Mouse (Mus musculus): ENCODE results near the gene Fam234b. TPM values are rescaled to one million over a fixed set of nuclear protein-coding genes. Genes with fewer than 3 reads are reported as not detected.

Gene Fam234b
- polyA plus RNA-seq (2015; fragmentation: Nextera tagmentation; extraction: Ambion mirVana), result 93.7 and 103 TPM in 2 replicates

GRCm38 (mm10) chr6:135197921-135198532 is at the start of gene Fam234b, which contains the start of gene Hebp1:
Fam234b (plus strand) TSS chr6:135197977.
Hebp1 (minus strand) TSS chr6:135198022.
- Histone ChIP-seq H3K9ac (replicated peaks; ENCODE audit: low read depth, low read length) (peak within 1 kb of the TSS; percentile 84), H3K4me1 (replicated peaks; ENCODE audit: control insufficient read depth, insufficient read depth, low read length) (peaks cover 20% of the 10 kb centered on the region), H3K27ac (ENCODE audit: low read length) (peak within 1 kb of the TSS; percentile 30; the same call in 1 of the 2 replicates), H3K4me2 (ENCODE audit: low read length) (peak within 1 kb of the TSS; percentile 60), H3K27me3 (replicated peaks; ENCODE audit: control insufficient read depth, insufficient read depth, low read length) (no peaks in the 10 kb centered on the region), H3K4me3 (replicated peaks; ENCODE audit: low read length) (peak within 1 kb of the TSS; percentile 76), H3K36me3 (ENCODE audit: control insufficient read depth, insufficient read depth) (no peaks in the 10 kb centered on the region), H3K9me3 (ENCODE audit: control insufficient read depth, low read length) (no peaks in the 10 kb centered on the region)
- peak; percentile 93 for ATAC-seq
- WGBS, result under 1% methylated on average over 52 of the region's 52 CpGs

- ATAC-seq, result no peak
- Histone ChIP-seq H3K36me3 (ENCODE audit: control insufficient read depth, insufficient read depth) (no peaks in the 10 kb centered on the region), H3K4me1 (replicated peaks; ENCODE audit: control insufficient read depth, insufficient read depth, low read length) (no peaks in the 10 kb centered on the region), H3K4me2 (ENCODE audit: low read length) (no peak overlapping the region), H3K9ac (replicated peaks; ENCODE audit: low read depth, low read length) (no peak overlapping the region), H3K9me3 (ENCODE audit: control insufficient read depth, low read length) (no peaks in the 10 kb centered on the region), H3K27ac (ENCODE audit: low read length) (no peak overlapping the region), H3K27me3 (replicated peaks; ENCODE audit: control insufficient read depth, insufficient read depth, low read length) (no peaks in the 10 kb centered on the region), H3K4me3 (replicated peaks; ENCODE audit: low read length) (no peak overlapping the region)
- WGBS, result 29% methylated on average over 1 of the region's 1 CpGs
These were observed 49.3 kb upstream of the Fam234b start for GRCm38 (mm10) chr6:135148506-135148905.

- 0 out of 2 replicates have a peak, but pooled peaks have one; percentile 2 for ATAC-seq
- Histone ChIP-seq H3K9ac (replicated peaks; ENCODE audit: low read depth, low read length) (no peak overlapping the region), H3K4me2 (ENCODE audit: low read length) (no peak overlapping the region), H3K9me3 (ENCODE audit: control insufficient read depth, low read length) (no peaks in the 10 kb centered on the region), H3K27me3 (replicated peaks; ENCODE audit: control insufficient read depth, insufficient read depth, low read length) (no peaks in the 10 kb centered on the region), H3K4me3 (replicated peaks; ENCODE audit: low read length) (no peak overlapping the region), H3K27ac (ENCODE audit: low read length) (no peak overlapping the region), H3K4me1 (replicated peaks; ENCODE audit: control insufficient read depth, insufficient read depth, low read length) (no peaks in the 10 kb centered on the region), H3K36me3 (ENCODE audit: control insufficient read depth, insufficient read depth) (no peaks in the 10 kb centered on the region)
- 84% methylated on average over 4 of the region's 4 CpGs for WGBS
These were observed 48.6 kb upstream of the Fam234b start for GRCm38 (mm10) chr6:135149175-135149574.

- WGBS, result 80% methylated on average over 4 of the region's 4 CpGs
- ATAC-seq, result 0 out of 2 replicates have a peak, but pooled peaks have one; percentile 33
- H3K36me3 ChIP-seq (ENCODE audit: control insufficient read depth, insufficient read depth), result no peaks in the 10 kb centered on the region
These were observed 48.1 kb upstream of the Fam234b start for GRCm38 (mm10) chr6:135149722-135150121.

DNA sequence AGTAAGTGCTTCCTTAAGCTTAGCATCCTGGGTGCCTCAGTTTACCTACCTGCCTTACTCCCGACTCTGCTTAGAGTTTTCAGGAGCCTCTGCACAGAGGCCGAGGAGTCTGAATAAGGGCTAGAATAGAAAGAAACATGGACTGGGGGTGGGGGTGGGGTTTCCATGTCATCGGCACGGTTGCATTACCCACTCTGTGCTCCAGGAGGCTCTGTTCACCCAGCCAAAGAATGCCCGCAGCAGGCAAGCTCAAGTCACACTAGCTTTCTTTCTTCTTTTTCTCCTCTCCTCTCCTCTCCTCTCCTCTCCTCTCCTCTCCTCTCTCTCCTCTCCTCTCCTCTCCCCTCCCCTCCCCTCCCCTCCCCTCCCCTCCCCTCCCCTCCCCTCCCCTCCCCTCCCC is 47.5 kb upstream of the Fam234b start:
- no peak overlapping the region for H3K9ac ChIP-seq (replicated peaks; ENCODE audit: low read depth, low read length)
- no peaks in the 10 kb centered on the region for H3K4me1 ChIP-seq (replicated peaks; ENCODE audit: control insufficient read depth, insufficient read depth, low read length)
- no peak overlapping the region for H3K27ac ChIP-seq (ENCODE audit: low read length)
- ATAC-seq, result peak; percentile 36; the same call in 1 of the 2 replicates
- no peaks in the 10 kb centered on the region for H3K9me3 ChIP-seq (ENCODE audit: control insufficient read depth, low read length)
- no peaks in the 10 kb centered on the region for H3K36me3 ChIP-seq (ENCODE audit: control insufficient read depth, insufficient read depth)
- H3K27me3 ChIP-seq (replicated peaks; ENCODE audit: control insufficient read depth, insufficient read depth, low read length), result no peaks in the 10 kb centered on the region
- WGBS, result 49% methylated on average over 5 of the region's 5 CpGs
- H3K4me2 ChIP-seq (ENCODE audit: low read length), result no peak overlapping the region
- no peak overlapping the region for H3K4me3 ChIP-seq (replicated peaks; ENCODE audit: low read length)

More at GRCm38 (mm10) chr6:135149722-135150121, 48.1 kb upstream of the Fam234b start:
- H3K4me3 ChIP-seq (replicated peaks; ENCODE audit: low read length), result no peak overlapping the region
- H3K9ac ChIP-seq (replicated peaks; ENCODE audit: low read depth, low read length), result no peak overlapping the region
- no peak overlapping the region for H3K27ac ChIP-seq (ENCODE audit: low read length)
- H3K9me3 ChIP-seq (ENCODE audit: control insufficient read depth, low read length), result no peaks in the 10 kb centered on the region
- H3K27me3 ChIP-seq (replicated peaks; ENCODE audit: control insufficient read depth, insufficient read depth, low read length), result no peaks in the 10 kb centered on the region
- H3K4me1 ChIP-seq (replicated peaks; ENCODE audit: control insufficient read depth, insufficient read depth, low read length), result no peaks in the 10 kb centered on the region
- H3K4me2 ChIP-seq (ENCODE audit: low read length), result no peak overlapping the region

GRCm38 (mm10) chr6:135153719-135154118 is 44.1 kb upstream of the Fam234b start:
- no peak overlapping the region for H3K4me3 ChIP-seq (replicated peaks; ENCODE audit: low read length)
- H3K27ac ChIP-seq (ENCODE audit: low read length), result no peak overlapping the region
- H3K27me3 ChIP-seq (replicated peaks; ENCODE audit: control insufficient read depth, insufficient read depth, low read length), result no peaks in the 10 kb centered on the region
- no peaks in the 10 kb centered on the region for H3K36me3 ChIP-seq (ENCODE audit: control insufficient read depth, insufficient read depth)
- no peaks in the 10 kb centered on the region for H3K4me1 ChIP-seq (replicated peaks; ENCODE audit: control insufficient read depth, insufficient read depth, low read length)
- 76% methylated on average over 5 of the region's 5 CpGs for WGBS
- no peak for ATAC-seq
- no peaks in the 10 kb centered on the region for H3K9me3 ChIP-seq (ENCODE audit: control insufficient read depth, low read length)
- H3K4me2 ChIP-seq (ENCODE audit: low read length), result no peak overlapping the region
- H3K9ac ChIP-seq (replicated peaks; ENCODE audit: low read depth, low read length), result no peak overlapping the region

GRCm38 (mm10) chr6:135156597-135156996 is 41.2 kb upstream of the Fam234b start:
- Histone ChIP-seq H3K36me3 (ENCODE audit: control insufficient read depth, insufficient read depth) (no peaks in the 10 kb centered on the region), H3K9ac (replicated peaks; ENCODE audit: low read depth, low read length) (no peak overlapping the region), H3K4me1 (replicated peaks; ENCODE audit: control insufficient read depth, insufficient read depth, low read length) (no peaks in the 10 kb centered on the region), H3K4me3 (replicated peaks; ENCODE audit: low read length) (no peak overlapping the region), H3K27ac (ENCODE audit: low read length) (no peak overlapping the region), H3K27me3 (replicated peaks; ENCODE audit: control insufficient read depth, insufficient read depth, low read length) (no peaks in the 10 kb centered on the region), H3K4me2 (ENCODE audit: low read length) (no peak overlapping the region), H3K9me3 (ENCODE audit: control insufficient read depth, low read length) (no peaks in the 10 kb centered on the region)
- WGBS, result 77% methylated on average over 8 of the region's 8 CpGs
- no peak for ATAC-seq

GRCm38 (mm10) chr6:135157496-135157895 is 40.3 kb upstream of the Fam234b start:
- Histone ChIP-seq H3K4me2 (ENCODE audit: low read length) (no peak overlapping the region), H3K36me3 (ENCODE audit: control insufficient read depth, insufficient read depth) (no peaks in the 10 kb centered on the region), H3K27ac (ENCODE audit: low read length) (no peak overlapping the region), H3K27me3 (replicated peaks; ENCODE audit: control insufficient read depth, insufficient read depth, low read length) (no peaks in the 10 kb centered on the region), H3K9me3 (ENCODE audit: control insufficient read depth, low read length) (no peaks in the 10 kb centered on the region), H3K4me1 (replicated peaks; ENCODE audit: control insufficient read depth, insufficient read depth, low read length) (no peaks in the 10 kb centered on the region), H3K4me3 (replicated peaks; ENCODE audit: low read length) (no peak overlapping the region), H3K9ac (replicated peaks; ENCODE audit: low read depth, low read length) (no peak overlapping the region)
- ATAC-seq, result no peak
- 69% methylated on average over 4 of the region's 4 CpGs for WGBS

- no peak for ATAC-seq
- H3K27ac ChIP-seq (ENCODE audit: low read length), result no peak overlapping the region
- no peaks in the 10 kb centered on the region for H3K27me3 ChIP-seq (replicated peaks; ENCODE audit: control insufficient read depth, insufficient read depth, low read length)
- 30% methylated on average over 4 of the region's 4 CpGs for WGBS
- no peaks in the 10 kb centered on the region for H3K9me3 ChIP-seq (ENCODE audit: control insufficient read depth, low read length)
- H3K4me3 ChIP-seq (replicated peaks; ENCODE audit: low read length), result no peak overlapping the region
- no peaks in the 10 kb centered on the region for H3K36me3 ChIP-seq (ENCODE audit: control insufficient read depth, insufficient read depth)
- no peak overlapping the region for H3K9ac ChIP-seq (replicated peaks; ENCODE audit: low read depth, low read length)
- H3K4me1 ChIP-seq (replicated peaks; ENCODE audit: control insufficient read depth, insufficient read depth, low read length), result no peaks in the 10 kb centered on the region
- H3K4me2 ChIP-seq (ENCODE audit: low read length), result no peak overlapping the region
These were observed 39.3 kb upstream of the Fam234b start for GRCm38 (mm10) chr6:135158509-135158908.

All from forebrain, embryonic 16.5 days (tissue).